In the genomic region with DNA sequence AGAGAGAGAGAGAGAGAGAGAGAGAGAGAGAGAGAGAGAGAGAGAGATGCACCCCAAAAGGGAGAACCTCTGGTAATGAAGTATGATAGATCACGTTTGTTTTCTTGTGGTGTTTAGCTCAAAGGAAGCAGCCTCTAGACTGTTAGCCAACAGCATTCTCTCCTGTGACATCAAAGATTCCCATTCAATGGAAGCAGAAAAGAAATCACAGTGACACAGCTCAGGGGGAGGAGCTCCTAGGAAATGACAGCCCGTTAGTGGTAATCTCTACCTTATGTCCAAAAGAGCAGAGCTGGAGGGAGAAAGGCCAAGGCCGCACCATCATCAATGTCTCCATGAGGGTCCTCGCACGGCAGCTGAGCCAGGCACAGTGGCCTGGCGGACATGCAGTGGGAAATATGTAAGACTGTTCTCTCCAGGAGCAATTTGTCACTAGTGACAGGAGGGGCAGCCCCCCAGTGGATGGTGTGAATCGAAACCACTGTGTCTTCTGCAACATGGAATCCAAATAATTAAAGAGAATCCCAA, we compare ENCODE assay signal across 13 mouse cellular contexts.
A peak's percentile ranks its signal among the peaks of the same experiment; 100 is the strongest.
DNase-seq lines count a peak whose midpoint lies in the region; ATAC-seq and TF ChIP-seq lines count a peak whose summit lies in the region.
"Had no signal": no experiment of that assay in that cellular context is flagged by ENCODE, and none has a peak within 500 bp of the region (broad histone marks: within the 10 kb centered on the region; RNA-seq: fewer than 3 reads in every experiment).

No protein-coding gene starts in this region.

- no peak overlapping the region for H3K9ac ChIP-seq in hindbrain, embryonic 12.5 days
- H3K9ac ChIP-seq in midbrain, embryonic 15.5 days = no peak overlapping the region
- H3K9ac ChIP-seq in heart, embryonic 11.5 days (ENCODE audit: low read depth, low read length) = no peak overlapping the region
- H3K9ac ChIP-seq: heart, embryonic 13.5 days; limb, embryonic 13.5 days had no signal

- H3K9me3 ChIP-seq in forebrain, embryonic 10.5 days = no peaks in the 10 kb centered on the region; the same call in 1 of the 2 replicates
- H3K9me3 ChIP-seq in hindbrain, embryonic 12.5 days (replicated peaks) = no peaks in the 10 kb centered on the region
- H3K9me3 ChIP-seq in midbrain, embryonic 15.5 days = no peaks in the 10 kb centered on the region
- H3K9me3 ChIP-seq in heart, embryonic 11.5 days (replicated peaks; ENCODE audit: control insufficient read depth, low read length) = no peaks in the 10 kb centered on the region
- H3K9me3 ChIP-seq: heart, embryonic 13.5 days; limb, embryonic 13.5 days had no signal

- no peak for TF ChIP-seq CTCF in brain, embryonic 14.5 days (IDR thresholded peaks at IDR 0.05; ENCODE audit: borderline replicate concordance, extremely low read depth, insufficient read depth, insufficient read length)

- intact Hi-C loops in left cerebral cortex, postnatal 25 days (cut with DNase I) = no loop called here

- no peak overlapping the region for H3K4me2 ChIP-seq in hindbrain, embryonic 12.5 days (replicated peaks)
- no peak overlapping the region for H3K4me2 ChIP-seq in midbrain, embryonic 15.5 days
- H3K4me2 ChIP-seq in heart, embryonic 11.5 days = no peak overlapping the region
- H3K4me2 ChIP-seq: heart, embryonic 13.5 days; limb, embryonic 13.5 days had no signal

- no peak overlapping the region for H3K4me3 ChIP-seq in forebrain, embryonic 10.5 days
- no peak overlapping the region for H3K4me3 ChIP-seq in hindbrain, embryonic 12.5 days
- H3K4me3 ChIP-seq in midbrain, embryonic 15.5 days = no peak overlapping the region
- H3K4me3 ChIP-seq in heart, embryonic 11.5 days (ENCODE audit: low read depth, low read length) = no peak overlapping the region
- H3K4me3 ChIP-seq: heart, embryonic 13.5 days; left cerebral cortex, adult 2 months; limb, embryonic 13.5 days had no signal

- DNase-seq in brain, embryonic 14.5 days (ENCODE audit: low read depth) = peak; percentile 82
- DNase-seq in forebrain, embryonic 10.5 days (ENCODE audit: extremely low spot score, low spot score) = peak; percentile 51
- no peak for DNase-seq in left cerebral cortex, postnatal 25 days (ENCODE audit: low spot score in 2 of 2)
- DNase-seq in frontal cortex, postnatal 36 days (ENCODE audit: low spot score in 2 of 2) = no peak
- DNase-seq: cerebellum, adult 18-20 months; kidney, adult 2 months; right cerebral cortex, postnatal 14 days had no signal

- peak overlapping the region; percentile 90 for H3K27ac ChIP-seq in forebrain, embryonic 10.5 days
- peak overlapping the region; percentile 64 for H3K27ac ChIP-seq in hindbrain, embryonic 12.5 days
- peak overlapping the region; percentile 59; the same call in 1 of the 2 replicates for H3K27ac ChIP-seq in midbrain, embryonic 15.5 days
- no peak overlapping the region for H3K27ac ChIP-seq in heart, embryonic 11.5 days (ENCODE audit: low read depth, low read length)
- H3K27ac ChIP-seq: heart, embryonic 13.5 days; left cerebral cortex, adult 2 months; limb, embryonic 13.5 days had no signal

- H3K27me3 ChIP-seq in forebrain, embryonic 10.5 days (ENCODE audit: poor library complexity, severe bottlenecking) = peaks cover 12% of the 10 kb centered on the region; the same call in 1 of the 2 replicates
- peaks cover 3% of the 10 kb centered on the region; the same call in 1 of the 2 replicates for H3K27me3 ChIP-seq in hindbrain, embryonic 12.5 days
- H3K27me3 ChIP-seq in midbrain, embryonic 15.5 days (replicated peaks) = no peaks in the 10 kb centered on the region
- no peaks in the 10 kb centered on the region for H3K27me3 ChIP-seq in heart, embryonic 11.5 days (ENCODE audit: control insufficient read depth, insufficient read depth, low read length)
- H3K27me3 ChIP-seq: heart, embryonic 13.5 days; limb, embryonic 13.5 days had no signal

- no peak for TF ChIP-seq POLR2A in brain, embryonic 14.5 days (IDR thresholded peaks at IDR 0.05; ENCODE audit: borderline replicate concordance, extremely low read depth, insufficient read depth, insufficient read length, poor library complexity, severe bottlenecking)

- H3K4me1 ChIP-seq in forebrain, embryonic 10.5 days = peaks cover 58% of the 10 kb centered on the region
- H3K4me1 ChIP-seq in hindbrain, embryonic 12.5 days = peaks cover 29% of the 10 kb centered on the region
- peaks cover 27% of the 10 kb centered on the region for H3K4me1 ChIP-seq in midbrain, embryonic 15.5 days
- 0 out of 2 replicates have a peak, but pooled peaks cover 5% of the 10 kb centered on the region for H3K4me1 ChIP-seq in heart, embryonic 11.5 days (ENCODE audit: control insufficient read depth, insufficient read depth, low read length)

- peak; percentile 23; the same call in 1 of the 2 replicates for ATAC-seq in hindbrain, embryonic 12.5 days (ENCODE audit: low FRiP score)
- ATAC-seq in midbrain, embryonic 15.5 days (replicated peaks) = 0 out of 2 replicates have a peak, but pooled peaks have one; percentile 46
- no peak for ATAC-seq in heart, embryonic 11.5 days (replicated peaks; ENCODE audit: insufficient number of reproducible peaks, low FRiP score, low TSS enrichment)

- H3K36me3 ChIP-seq in forebrain, embryonic 10.5 days (replicated peaks) = no peaks in the 10 kb centered on the region
- no peaks in the 10 kb centered on the region for H3K36me3 ChIP-seq in hindbrain, embryonic 12.5 days
- no peaks in the 10 kb centered on the region for H3K36me3 ChIP-seq in midbrain, embryonic 15.5 days (replicated peaks)
- no peaks in the 10 kb centered on the region for H3K36me3 ChIP-seq in heart, embryonic 11.5 days (ENCODE audit: control insufficient read depth, insufficient read depth, low read length)
- H3K36me3 ChIP-seq: heart, embryonic 13.5 days; limb, embryonic 13.5 days had no signal

- WGBS in forebrain, embryonic 10.5 days = 36% methylated on average over 7 of the region's 7 CpGs
- WGBS in hindbrain, embryonic 12.5 days = 28% methylated on average over 7 of the region's 7 CpGs
- 31% methylated on average over 7 of the region's 7 CpGs for WGBS in midbrain, embryonic 15.5 days
- 65% methylated on average over 7 of the region's 7 CpGs for WGBS in heart, embryonic 11.5 days (ENCODE audit: insufficient replicate concordance)

Comparison
In these comparisons a context has a peak if more than half of its experiments do, and no peak if none do; other contexts are left out.
1. DNase-seq: peak in brain, embryonic 14.5 days (single experiment) and forebrain, embryonic 10.5 days (single experiment); none in left cerebral cortex, postnatal 25 days (0 of 2) and frontal cortex, postnatal 36 days (0 of 2).